Mouse (Mus musculus) hindbrain, embryonic 14.5 days (tissue): Measurements from ENCODE around the gene Slu7. TPM values are rescaled to one million over a fixed set of nuclear protein-coding genes. Genes with fewer than 3 reads are reported as not detected.

Experiments used
- ATAC-seq: fragments of 200-750 bp; cut with Nextera tagmentation; 2 replicates; pipeline ENCODE4 v1.8.0; 2017; ENCODE audit warnings: moderate number of reproducible peaks, mild to moderate bottlenecking, moderate TSS enrichment, moderate library complexity; ENCODE audit not compliant: low FRiP score
- DNase-seq: peaks from one replicate; pipeline ENCODE4 v3.0.0-alpha.2; 2015; ENCODE audit warnings: low spot score
- H3K27ac ChIP-seq: fragments of 300-500 bp; sonication (generic); 2 replicates; pipeline ENCODE4 v1.5.1; 2014; ENCODE audit warnings: mild to moderate bottlenecking, moderate library complexity
- H3K27me3 ChIP-seq: fragments of 300-500 bp; sonication (generic); 2 replicates; pipeline ENCODE4 v1.6.1; 2014; ENCODE audit warnings: mild to moderate bottlenecking, low read length, mixed read lengths; ENCODE audit not compliant: control insufficient read depth, insufficient read depth
- H3K36me3 ChIP-seq: fragments of 300-500 bp; sonication (generic); replicated peaks from 2 replicates; pipeline ENCODE4 v1.6.1; 2014; ENCODE audit not compliant: control insufficient read depth, insufficient read depth
- H3K4me1 ChIP-seq: fragments of 300-500 bp; sonication (generic); replicated peaks from 2 replicates; pipeline ENCODE4 v1.6.1; 2014; ENCODE audit warnings: antibody characterized with exemption, low read length, mixed read lengths; ENCODE audit not compliant: control insufficient read depth, insufficient read depth
- H3K4me2 ChIP-seq: fragments of 300-500 bp; sonication (generic); replicated peaks from 2 replicates; pipeline ENCODE4 v1.6.1; 2014; ENCODE audit warnings: mild to moderate bottlenecking, moderate library complexity
- H3K4me3 ChIP-seq: fragments of 300-500 bp; sonication (generic); replicated peaks from 2 replicates; pipeline ENCODE4 v1.5.1; 2014; ENCODE audit warnings: mild to moderate bottlenecking, low read length
- H3K9ac ChIP-seq: fragments of 300-500 bp; sonication (generic); 2 replicates; pipeline ENCODE4 v1.6.1; 2014
- H3K9me3 ChIP-seq: fragments of 300-500 bp; sonication (generic); 2 replicates; pipeline ENCODE4 v1.6.1; 2016; ENCODE audit warnings: low read length; ENCODE audit not compliant: control insufficient read depth
- WGBS: fragments of 180-500 bp; shearing (Covaris S2); extraction: QIAGEN DNeasy Blood & Tissue Kit; methylation state at CpG from one replicate; pipeline ENCODE4 v1.1.7; 2014; 5-methylcytosine and 5-hydroxymethylcytosine counted together
- polyA plus RNA-seq: library from polyadenylated mRNA; unstranded; fragments of >200 nt; fragmentation: Nextera tagmentation; extraction: Ambion mirVana; gene quantifications from 2 replicates; pipeline ENCODE4 v1.2.1, GENCODE M21; 2014

Gene Slu7
- 55.2 and 57.0 TPM in 2 replicates for polyA plus RNA-seq

DNA sequence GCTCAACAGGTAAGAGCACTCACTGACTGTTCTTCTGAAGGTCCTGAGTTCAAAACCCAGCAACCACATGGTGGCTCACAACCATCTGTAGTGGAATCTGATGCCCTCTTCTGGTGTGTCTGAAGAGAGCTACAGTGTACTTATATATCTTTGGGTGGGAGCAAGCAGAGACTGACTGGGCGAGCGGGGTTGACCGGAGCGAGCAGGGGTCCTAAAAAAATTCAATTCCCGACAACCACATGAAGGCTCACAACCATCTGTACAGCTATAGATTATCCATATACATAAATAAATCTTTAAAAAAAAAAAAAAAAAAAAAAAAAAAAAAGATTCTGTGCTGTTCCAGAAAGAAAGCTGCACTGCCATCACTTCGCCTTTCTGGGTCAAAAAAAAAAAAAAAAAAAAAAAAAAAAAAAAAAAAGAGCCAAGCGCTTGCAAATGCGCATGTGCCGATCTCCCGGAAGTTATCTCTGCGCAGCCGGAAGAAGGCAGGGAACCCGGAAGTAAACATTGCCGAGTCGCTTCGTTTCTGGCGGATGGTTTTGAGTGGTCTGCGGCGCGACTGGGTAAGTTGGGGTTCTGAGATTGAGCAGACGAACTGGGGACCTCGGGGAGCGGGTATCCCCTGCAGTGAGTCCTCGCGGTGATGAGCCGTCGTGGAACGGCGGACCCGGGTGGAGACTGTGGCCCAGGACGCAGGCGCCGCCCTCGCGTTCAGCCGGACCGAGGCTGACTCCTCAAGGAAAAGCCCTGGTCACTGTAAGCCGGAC, at the start of gene Slu7:
Slu7 (plus strand) TSS at position 491 of the 770 bp plus-strand sequence.
- Histone ChIP-seq H3K4me1 (peaks cover 10% of the 10 kb centered on the region), H3K27me3 (no peaks in the 10 kb centered on the region), H3K4me2 (peak within 1 kb of the TSS; percentile 84), H3K9me3 (no peaks in the 10 kb centered on the region), H3K9ac (peak within 1 kb of the TSS; percentile 77), H3K4me3 (peak within 1 kb of the TSS; percentile 90), H3K27ac (peak within 1 kb of the TSS; percentile 68; the same call in 1 of the 2 replicates), H3K36me3 (peaks cover 14% of the 10 kb centered on the region)
- ATAC-seq (peak; percentile 89), DNase-seq (peak; percentile 87)
- 9% methylated on average over 38 of the region's 38 CpGs for WGBS

DNA sequence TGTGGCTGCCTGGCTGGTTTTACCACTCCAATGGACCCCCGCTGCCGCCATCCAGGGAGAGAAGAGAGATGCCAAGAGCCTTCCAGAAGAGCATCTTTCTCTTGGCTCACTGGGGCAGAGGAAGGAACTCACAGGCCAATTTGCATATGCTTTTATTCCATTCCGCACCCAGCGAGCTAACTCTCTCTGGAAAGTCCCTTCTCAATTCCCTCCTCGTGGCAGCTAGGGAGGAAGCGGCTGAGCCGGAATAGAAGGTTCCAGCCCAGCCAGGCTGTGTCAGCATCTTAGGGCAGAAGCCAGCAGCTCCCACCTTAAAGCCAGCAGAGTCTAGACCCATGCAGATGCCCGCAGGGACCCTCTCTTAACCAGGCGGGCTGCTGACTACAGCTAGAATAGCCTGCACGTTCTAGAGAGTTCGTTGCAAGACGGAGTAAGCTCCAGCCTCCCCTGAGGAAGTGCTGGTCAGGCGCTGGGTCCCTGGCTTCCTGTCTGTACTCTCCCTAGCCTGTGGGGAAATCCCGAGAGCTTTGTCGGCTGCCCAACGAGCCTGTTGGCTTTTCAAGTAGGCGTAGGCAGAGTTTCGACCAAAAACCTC, 48.4 kb upstream of the Slu7 start:
- DNase-seq (peak; percentile 46), ATAC-seq (peak; percentile 80)
- Histone ChIP-seq H3K36me3 (no peaks in the 10 kb centered on the region), H3K27me3 (no peaks in the 10 kb centered on the region), H3K9me3 (no peaks in the 10 kb centered on the region), H3K9ac (peak overlapping the region; percentile 52), H3K4me2 (peak overlapping the region; percentile 54), H3K4me3 (peak overlapping the region; percentile 27), H3K27ac (peak overlapping the region; percentile 39), H3K4me1 (peaks cover 10% of the 10 kb centered on the region; the same call in 1 of the 2 replicates)
- WGBS: 3% methylated on average over 18 of the region's 18 CpGs

DNA sequence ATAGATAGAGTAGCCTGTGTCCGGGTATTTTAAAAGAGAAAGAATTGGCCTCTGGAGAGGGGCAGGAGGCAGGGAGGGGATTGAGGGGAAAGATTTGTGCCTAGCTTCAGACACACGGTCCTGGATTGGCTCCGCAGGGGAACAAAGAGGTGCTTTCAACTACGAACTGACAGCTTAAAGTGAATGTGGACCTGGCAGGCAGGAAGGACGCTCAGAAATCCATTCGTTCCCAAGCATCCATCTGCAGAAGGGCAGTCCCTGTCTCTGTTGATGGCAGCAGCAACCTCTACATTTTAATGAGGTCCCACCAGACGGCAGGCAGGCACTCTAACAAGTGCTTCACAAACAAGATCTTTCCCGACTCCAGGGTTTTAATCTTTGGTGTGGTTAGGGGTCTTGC, 47.8 kb upstream of the Slu7 start:
- Histone ChIP-seq H3K4me3 (peak overlapping the region; percentile 27), H3K9ac (peak overlapping the region; percentile 52; the same call in 1 of the 2 replicates), H3K4me2 (peak overlapping the region; percentile 54), H3K36me3 (no peaks in the 10 kb centered on the region), H3K9me3 (no peaks in the 10 kb centered on the region), H3K27ac (peak overlapping the region; percentile 39; the same call in 1 of the 2 replicates), H3K4me1 (peaks cover 10% of the 10 kb centered on the region; the same call in 1 of the 2 replicates), H3K27me3 (no peaks in the 10 kb centered on the region)
- peak; percentile 59 for ATAC-seq
- WGBS: 1% methylated on average over 8 of the region's 8 CpGs
- DNase-seq: peak; percentile 50

DNA sequence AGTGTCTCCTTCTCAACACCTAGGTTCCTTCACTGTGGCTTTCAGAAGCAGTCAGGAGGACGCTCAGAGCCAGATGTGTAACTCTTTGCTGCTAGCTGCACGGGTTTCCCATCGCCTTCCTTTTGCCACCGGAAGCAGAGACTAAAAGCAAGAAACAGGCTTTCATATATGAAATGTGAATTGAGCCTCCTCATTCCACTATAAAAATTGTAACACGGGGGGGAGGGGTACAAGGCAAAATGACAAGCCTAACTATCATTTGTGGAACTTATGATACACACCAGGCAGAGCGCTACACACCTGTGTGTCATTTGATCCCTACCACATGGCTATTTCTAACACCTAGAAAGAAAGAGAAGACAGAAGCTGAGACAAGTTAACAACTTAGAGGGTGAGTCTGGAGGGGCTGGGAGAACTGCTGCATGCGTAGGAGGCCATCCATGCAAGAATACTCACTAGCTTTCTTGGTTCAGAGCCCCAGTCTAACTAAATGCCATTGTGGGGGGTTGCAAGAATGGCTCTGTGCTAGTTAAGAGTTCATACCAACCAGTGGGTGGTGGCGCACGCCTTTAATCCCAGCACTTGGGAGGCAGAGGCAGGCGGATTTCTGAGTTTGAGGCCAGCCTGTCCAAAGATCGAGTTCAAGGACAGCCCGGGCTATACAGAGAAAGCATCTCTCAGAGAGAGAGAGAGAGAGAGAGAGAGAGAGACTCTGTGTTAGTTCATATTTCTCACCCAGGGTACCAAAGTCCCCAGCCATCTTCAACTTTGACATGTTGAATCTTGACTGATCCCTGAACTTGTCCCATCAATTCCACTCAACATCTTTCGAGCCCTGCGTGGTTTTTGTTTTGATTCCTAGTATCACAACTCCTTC, 46.3 kb upstream of the Slu7 start:
- Histone ChIP-seq H3K4me2 (no peak overlapping the region), H3K4me3 (no peak overlapping the region), H3K36me3 (no peaks in the 10 kb centered on the region), H3K27ac (no peak overlapping the region), H3K27me3 (no peaks in the 10 kb centered on the region), H3K4me1 (peaks cover 10% of the 10 kb centered on the region; the same call in 1 of the 2 replicates), H3K9me3 (no peaks in the 10 kb centered on the region), H3K9ac (no peak overlapping the region)
- 94% methylated on average over 14 of the region's 14 CpGs for WGBS
- DNase-seq (no peak), ATAC-seq (no peak)

DNA sequence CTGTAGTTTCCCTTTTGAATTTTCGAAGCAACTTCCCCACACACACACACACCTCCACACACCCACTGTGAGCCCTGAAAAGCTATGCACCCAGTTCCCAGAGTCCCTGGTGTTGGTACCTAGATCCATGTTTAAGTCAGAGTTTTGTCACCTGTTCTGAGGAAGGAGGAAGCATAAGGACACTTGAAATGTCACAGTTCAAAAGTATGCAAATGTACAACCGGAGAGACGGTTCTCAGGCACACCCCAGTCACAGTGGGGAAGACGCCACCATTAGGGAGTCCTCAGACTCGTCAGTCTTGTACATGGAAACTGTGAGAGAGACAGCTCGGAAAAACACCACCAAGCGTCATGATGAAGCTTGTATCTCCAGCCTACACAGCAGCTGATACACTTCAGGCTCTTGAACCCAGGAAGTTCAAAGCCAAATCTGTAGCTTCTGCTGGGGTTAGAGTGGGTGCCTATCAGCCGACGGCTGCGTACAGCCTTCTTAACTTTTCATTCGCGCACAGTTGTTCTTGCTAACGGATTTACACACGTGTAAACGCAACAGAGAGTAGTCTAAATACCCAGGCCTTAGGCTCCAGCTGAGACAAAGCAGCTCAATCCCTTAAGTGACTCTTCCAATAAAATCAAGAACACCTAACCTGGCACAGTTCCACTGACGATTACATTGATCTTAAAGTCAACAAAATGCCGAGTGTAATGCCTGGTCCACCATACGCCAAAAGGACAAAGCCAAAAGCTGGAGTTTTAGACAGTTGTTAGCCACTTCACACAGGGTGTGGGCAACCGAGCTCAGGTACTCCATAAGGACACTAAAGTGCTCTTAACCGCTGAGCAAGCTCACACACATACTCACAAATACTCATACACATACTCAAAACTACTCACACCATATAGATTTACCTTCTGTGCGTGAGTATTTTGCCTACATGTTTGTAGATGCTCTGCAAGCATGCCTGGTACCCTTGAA, 45.1 kb upstream of the Slu7 start:
- H3K36me3 ChIP-seq: no peaks in the 10 kb centered on the region
- H3K9ac ChIP-seq: no peak overlapping the region
- H3K27me3 ChIP-seq: no peaks in the 10 kb centered on the region
- no peak overlapping the region for H3K27ac ChIP-seq
- H3K9me3 ChIP-seq: no peaks in the 10 kb centered on the region
- H3K4me3 ChIP-seq: no peak overlapping the region
- no peak overlapping the region for H3K4me2 ChIP-seq
- H3K4me1 ChIP-seq: peaks cover 10% of the 10 kb centered on the region; the same call in 1 of the 2 replicates
- DNase-seq (no peak), ATAC-seq (no peak)
- WGBS: 87% methylated on average over 21 of the region's 21 CpGs

GRCm38 (mm10) chr11:43389118-43389517, 44.4 kb upstream of the Slu7 start:
- Histone ChIP-seq H3K9ac (no peak overlapping the region), H3K9me3 (no peaks in the 10 kb centered on the region), H3K36me3 (no peaks in the 10 kb centered on the region), H3K4me3 (no peak overlapping the region), H3K27me3 (no peaks in the 10 kb centered on the region), H3K4me2 (no peak overlapping the region), H3K4me1 (peaks cover 10% of the 10 kb centered on the region; the same call in 1 of the 2 replicates), H3K27ac (no peak overlapping the region)
- ATAC-seq (no peak), DNase-seq (no peak)
- WGBS: 90% methylated on average over 7 of the region's 7 CpGs

DNA sequence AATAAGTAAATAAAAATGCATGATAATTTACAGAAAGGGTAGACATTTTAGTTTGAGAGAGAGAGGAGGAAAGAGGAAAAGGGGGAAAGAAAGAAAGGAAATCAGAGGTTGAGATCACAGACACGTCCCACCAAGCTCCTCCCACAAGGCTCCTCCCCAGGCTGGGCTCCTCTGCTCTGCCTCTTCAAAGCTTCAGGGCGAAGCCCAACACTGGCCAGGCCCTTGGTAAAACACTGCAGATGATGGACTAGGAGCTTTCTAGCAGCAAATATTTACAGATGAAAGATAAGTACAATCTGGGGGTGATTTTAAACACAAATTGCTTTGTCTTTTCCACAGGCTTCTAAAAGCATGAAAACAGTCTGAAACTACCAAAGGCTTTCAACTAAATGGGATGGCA, 40.8 kb upstream of the Slu7 start:
- H3K36me3 ChIP-seq: no peaks in the 10 kb centered on the region
- H3K4me1 ChIP-seq: no peaks in the 10 kb centered on the region
- H3K9me3 ChIP-seq: no peaks in the 10 kb centered on the region
- WGBS: 51% methylated on average over 2 of the region's 2 CpGs
- DNase-seq: no peak
- H3K27me3 ChIP-seq: no peaks in the 10 kb centered on the region
- no peak overlapping the region for H3K4me3 ChIP-seq
- no peak overlapping the region for H3K27ac ChIP-seq
- H3K9ac ChIP-seq: no peak overlapping the region
- no peak overlapping the region for H3K4me2 ChIP-seq
- ATAC-seq: no peak

DNA sequence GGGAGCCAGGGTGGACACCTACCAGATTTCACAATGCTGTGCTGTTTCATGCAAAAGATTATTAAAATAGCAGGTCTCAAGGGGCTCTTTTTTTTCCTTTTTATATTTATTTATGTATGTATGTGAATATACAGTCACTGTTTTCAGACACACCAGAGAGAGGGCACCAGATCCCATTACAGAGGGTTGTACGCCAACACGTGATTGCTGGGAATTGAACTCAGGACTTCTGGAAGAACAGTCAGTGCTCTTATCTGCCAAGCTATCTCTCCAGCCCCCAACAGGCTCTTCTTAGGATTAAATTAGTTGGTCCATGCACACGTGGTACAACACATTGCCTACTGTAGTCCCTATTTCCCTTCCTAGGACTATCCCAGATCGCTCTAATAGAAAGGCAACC, 40.2 kb upstream of the Slu7 start:
- Histone ChIP-seq H3K4me2 (no peak overlapping the region), H3K9ac (no peak overlapping the region), H3K9me3 (no peaks in the 10 kb centered on the region), H3K4me1 (no peaks in the 10 kb centered on the region), H3K4me3 (no peak overlapping the region), H3K27ac (no peak overlapping the region), H3K27me3 (no peaks in the 10 kb centered on the region), H3K36me3 (no peaks in the 10 kb centered on the region)
- DNase-seq (no peak), ATAC-seq (no peak)
- 93% methylated on average over 4 of the region's 4 CpGs for WGBS
